Mouse (Mus musculus): ENCODE measurements around the gene Gys2.

- TF ChIP-seq CTCF (IDR thresholded peaks at IDR 0.05; ENCODE audit: low read depth) (no peak), EP300 (IDR thresholded peaks at IDR 0.05; ENCODE audit: low read depth) (no peak)
Measured at GRCm38 (mm10) chr6:142521591-142522110, 48.7 kb upstream of the Gys2 start.
